Mouse (Mus musculus): Measurements from ENCODE around the gene Smurf1. TPM values are rescaled to one million over a fixed set of nuclear protein-coding genes. Genes with fewer than 3 reads are reported as not detected.

The Smurf1 gene
- total and polyA plus RNA-seq, 3 experiments = 1.3 to 4.1 (median 2.1) TPM

- no peaks in the 10 kb centered on the region for H3K36me3 ChIP-seq (replicated peaks)
- H3K4me1 ChIP-seq (ENCODE audit: insufficient read depth, low read depth, low read length) = no peaks in the 10 kb centered on the region
- DNase-seq (ENCODE audit: low spot score) (no peak), ATAC-seq (ENCODE audit: extremely low read depth, insufficient number of reproducible peaks, low FRiP score, poor library complexity, severe bottlenecking) (no peak)
- H3K4me3 ChIP-seq (ENCODE audit: low read depth, low read length) = no peak overlapping the region
- no peak for TF ChIP-seq GATA2 (IDR thresholded peaks at IDR 0.05; ENCODE audit: borderline replicate concordance, low read depth, low read length)
- no peak for TF ChIP-seq POLR2AphosphoS5 (IDR thresholded peaks at IDR 0.05; ENCODE audit: insufficient replicate concordance, low read depth, low read length)
- TF ChIP-seq GATA1 (IDR thresholded peaks at IDR 0.05; ENCODE audit: borderline replicate concordance, low read length) = no peak
- no peak for TF ChIP-seq CTCF (IDR thresholded peaks at IDR 0.05; ENCODE audit: low read depth, low read length)
- TF ChIP-seq TAL1 (conservative IDR thresholded peaks at IDR 0.05; ENCODE audit: low read depth, low read length) = no peak
- H3K9me3 ChIP-seq (replicated peaks) = no peaks in the 10 kb centered on the region
- H3K27me3 ChIP-seq (ENCODE audit: insufficient read depth, low read length) = peaks cover 4% of the 10 kb centered on the region; the same call in 1 of the 2 replicates
Measured at GRCm38 (mm10) chr5:144907591-144907990, 58.1 kb downstream of the Smurf1 start.

DNA sequence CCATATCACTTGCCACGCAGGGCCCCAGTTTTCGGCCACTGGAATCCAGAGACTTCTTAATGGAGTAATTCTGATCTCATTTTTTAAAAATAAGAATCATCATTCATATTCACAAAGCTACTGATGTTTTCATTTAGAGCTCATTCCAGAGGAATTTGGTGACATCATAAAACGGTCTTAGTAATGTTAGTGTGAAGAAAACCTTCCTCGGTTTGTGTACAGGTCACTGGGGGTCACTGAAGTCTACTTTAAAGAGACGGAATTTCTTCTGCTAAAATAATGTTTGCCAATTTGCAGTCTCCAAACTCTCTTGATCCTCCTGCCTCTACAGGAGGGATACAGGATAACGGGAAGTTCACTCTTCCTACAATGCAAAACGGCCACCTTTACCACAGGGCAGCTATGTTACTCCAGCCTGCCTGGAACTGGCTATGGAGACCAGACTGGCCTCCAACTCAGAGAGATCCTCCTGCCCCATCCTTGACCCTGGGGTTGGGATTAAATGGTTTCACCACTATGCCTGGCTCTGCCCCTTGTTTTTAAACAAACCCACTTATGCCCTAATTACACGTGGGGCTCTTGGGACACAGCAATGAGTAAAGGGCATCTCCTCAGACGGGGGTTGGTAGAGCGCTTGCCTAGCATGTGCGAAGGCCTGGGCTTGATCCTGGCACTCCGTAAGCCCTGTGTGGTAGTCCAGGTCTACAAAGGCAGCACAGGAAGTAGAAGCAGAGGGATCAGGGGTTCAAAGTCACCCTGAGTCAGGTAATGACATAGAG is 61.1 kb downstream of the Smurf1 start:
- ATAC-seq (ENCODE audit: extremely low read depth, insufficient number of reproducible peaks, low FRiP score, poor library complexity, severe bottlenecking) = no peak
- DNase-seq (ENCODE audit: low spot score) = no peak
- Histone ChIP-seq H3K4me3 (ENCODE audit: low read depth, low read length) (no peak overlapping the region), H3K36me3 (replicated peaks) (no peaks in the 10 kb centered on the region), H3K4me1 (ENCODE audit: insufficient read depth, low read depth, low read length) (no peaks in the 10 kb centered on the region), H3K9me3 (replicated peaks) (no peaks in the 10 kb centered on the region), H3K27me3 (ENCODE audit: insufficient read depth, low read length) (peaks cover 4% of the 10 kb centered on the region; the same call in 1 of the 2 replicates)
- TF ChIP-seq GATA2 (IDR thresholded peaks at IDR 0.05; ENCODE audit: borderline replicate concordance, low read depth, low read length) = no peak
- TF ChIP-seq TAL1 (conservative IDR thresholded peaks at IDR 0.05; ENCODE audit: low read depth, low read length) = no peak
- no peak for TF ChIP-seq POLR2AphosphoS5 (IDR thresholded peaks at IDR 0.05; ENCODE audit: insufficient replicate concordance, low read depth, low read length)
- no peak for TF ChIP-seq GATA1 (IDR thresholded peaks at IDR 0.05; ENCODE audit: borderline replicate concordance, low read length)
- TF ChIP-seq CTCF (IDR thresholded peaks at IDR 0.05; ENCODE audit: low read depth, low read length) = no peak

GRCm38 (mm10) chr5:144901791-144902190 is 63.9 kb downstream of the Smurf1 start:
- no peaks in the 10 kb centered on the region for H3K4me1 ChIP-seq (ENCODE audit: insufficient read depth, low read depth, low read length)
- no peak overlapping the region for H3K4me3 ChIP-seq (ENCODE audit: low read depth, low read length)
- TF ChIP-seq GATA1 (IDR thresholded peaks at IDR 0.05; ENCODE audit: borderline replicate concordance, low read length) = no peak
- TF ChIP-seq TAL1 (conservative IDR thresholded peaks at IDR 0.05; ENCODE audit: low read depth, low read length) = no peak
- no peak for TF ChIP-seq GATA2 (IDR thresholded peaks at IDR 0.05; ENCODE audit: borderline replicate concordance, low read depth, low read length)
- TF ChIP-seq POLR2AphosphoS5 (IDR thresholded peaks at IDR 0.05; ENCODE audit: insufficient replicate concordance, low read depth, low read length) = no peak
- TF ChIP-seq CTCF (IDR thresholded peaks at IDR 0.05; ENCODE audit: low read depth, low read length) = no peak
- H3K27me3 ChIP-seq (ENCODE audit: insufficient read depth, low read length) = peaks cover 4% of the 10 kb centered on the region; the same call in 1 of the 2 replicates
- no peak for DNase-seq (ENCODE audit: low spot score)
- no peaks in the 10 kb centered on the region for H3K9me3 ChIP-seq (replicated peaks)
- no peak for ATAC-seq (ENCODE audit: extremely low read depth, insufficient number of reproducible peaks, low FRiP score, poor library complexity, severe bottlenecking)
- no peaks in the 10 kb centered on the region for H3K36me3 ChIP-seq (replicated peaks)

DNA sequence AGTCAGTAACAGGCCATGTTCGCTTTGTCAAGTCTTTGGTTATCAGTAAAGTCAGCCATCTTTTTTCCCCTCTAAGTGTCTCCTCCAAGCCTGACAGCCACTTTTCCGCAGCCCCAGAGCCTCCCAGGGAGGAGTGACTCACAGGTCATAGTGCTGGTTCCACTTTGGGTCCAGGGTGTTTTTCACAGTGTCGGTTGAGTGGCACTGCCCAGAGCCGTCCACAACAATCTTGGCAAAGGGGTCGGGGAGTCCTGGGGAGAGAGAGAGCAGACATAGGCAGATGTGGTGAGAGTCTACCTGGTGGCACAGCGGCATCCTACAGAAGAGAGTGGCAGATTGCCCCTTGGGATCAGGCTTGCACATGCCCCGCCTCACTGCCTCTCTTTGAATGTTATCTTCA is 64.6 kb downstream of the Smurf1 start:
- no peaks in the 10 kb centered on the region for H3K4me1 ChIP-seq (ENCODE audit: insufficient read depth, low read depth, low read length)
- TF ChIP-seq CTCF (IDR thresholded peaks at IDR 0.05; ENCODE audit: low read depth, low read length) = no peak
- no peak for TF ChIP-seq GATA1 (IDR thresholded peaks at IDR 0.05; ENCODE audit: borderline replicate concordance, low read length)
- TF ChIP-seq GATA2 (IDR thresholded peaks at IDR 0.05; ENCODE audit: borderline replicate concordance, low read depth, low read length) = no peak
- TF ChIP-seq TAL1 (conservative IDR thresholded peaks at IDR 0.05; ENCODE audit: low read depth, low read length) = no peak
- no peak for TF ChIP-seq POLR2AphosphoS5 (IDR thresholded peaks at IDR 0.05; ENCODE audit: insufficient replicate concordance, low read depth, low read length)
- H3K4me3 ChIP-seq (ENCODE audit: low read depth, low read length) = no peak overlapping the region
- H3K27me3 ChIP-seq (ENCODE audit: insufficient read depth, low read length) = no peaks in the 10 kb centered on the region
- ATAC-seq (ENCODE audit: extremely low read depth, insufficient number of reproducible peaks, low FRiP score, poor library complexity, severe bottlenecking) (no peak), DNase-seq (ENCODE audit: low spot score) (no peak)
- H3K9me3 ChIP-seq (replicated peaks) = no peaks in the 10 kb centered on the region
- H3K36me3 ChIP-seq (replicated peaks) = no peaks in the 10 kb centered on the region

DNA sequence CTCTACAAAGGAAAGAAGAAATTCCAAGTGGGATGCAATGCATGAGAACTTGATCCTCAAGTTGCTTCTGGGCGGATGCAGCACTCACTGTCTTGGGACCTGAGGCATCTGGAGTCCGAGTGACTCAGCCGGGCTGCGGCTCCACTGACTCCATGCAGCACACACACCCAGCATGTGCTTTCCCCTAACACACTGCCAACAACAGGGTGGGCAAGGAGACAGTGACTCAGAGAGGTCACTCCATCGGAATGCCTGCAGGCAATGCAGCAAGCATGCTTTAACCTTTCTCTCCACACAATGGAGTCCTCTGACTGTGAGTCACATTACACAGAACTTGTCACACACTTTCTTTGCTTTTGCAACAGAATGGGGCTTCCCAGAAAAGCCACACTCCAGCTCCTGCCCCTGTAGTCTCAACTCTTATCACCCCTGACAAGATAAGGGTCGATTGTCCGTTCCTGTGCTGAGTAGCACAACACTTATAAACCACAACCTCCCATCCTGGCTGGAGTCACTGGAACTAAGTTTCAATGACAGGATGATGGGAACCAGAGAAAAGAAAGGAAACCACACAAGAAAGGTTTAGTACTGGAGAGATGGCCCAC is 67.1 kb downstream of the Smurf1 start:
- Histone ChIP-seq H3K36me3 (replicated peaks) (no peaks in the 10 kb centered on the region), H3K4me1 (ENCODE audit: insufficient read depth, low read depth, low read length) (no peaks in the 10 kb centered on the region), H3K4me3 (ENCODE audit: low read depth, low read length) (no peak overlapping the region), H3K9me3 (replicated peaks) (no peaks in the 10 kb centered on the region), H3K27me3 (ENCODE audit: insufficient read depth, low read length) (no peaks in the 10 kb centered on the region)
- TF ChIP-seq GATA1 (IDR thresholded peaks at IDR 0.05; ENCODE audit: borderline replicate concordance, low read length) (no peak), GATA2 (IDR thresholded peaks at IDR 0.05; ENCODE audit: borderline replicate concordance, low read depth, low read length) (no peak), POLR2AphosphoS5 (IDR thresholded peaks at IDR 0.05; ENCODE audit: insufficient replicate concordance, low read depth, low read length) (no peak), TAL1 (conservative IDR thresholded peaks at IDR 0.05; ENCODE audit: low read depth, low read length) (no peak), CTCF (IDR thresholded peaks at IDR 0.05; ENCODE audit: low read depth, low read length) (no peak)
- DNase-seq (ENCODE audit: low spot score) (no peak), ATAC-seq (ENCODE audit: extremely low read depth, insufficient number of reproducible peaks, low FRiP score, poor library complexity, severe bottlenecking) (no peak)

DNA sequence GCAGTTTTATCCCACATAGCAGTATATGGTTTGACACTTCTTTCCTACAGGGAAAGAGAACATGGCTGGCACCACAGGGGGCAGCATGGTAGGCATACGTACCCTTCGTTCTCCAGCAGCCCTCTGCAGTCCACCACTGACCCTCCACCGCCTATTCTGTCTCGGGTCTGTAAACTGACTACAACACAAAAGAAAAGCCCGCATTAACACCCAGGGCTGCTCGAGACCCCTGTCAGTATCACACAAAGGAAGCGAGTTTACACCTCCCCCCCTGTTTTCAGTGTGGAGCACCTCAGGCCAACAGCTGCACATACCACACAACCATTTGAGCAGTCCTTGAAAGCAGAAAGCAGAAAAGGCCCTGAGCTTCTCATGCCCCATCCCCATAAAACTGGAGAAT is 67.8 kb downstream of the Smurf1 start:
- DNase-seq (ENCODE audit: low spot score) (no peak), ATAC-seq (ENCODE audit: extremely low read depth, insufficient number of reproducible peaks, low FRiP score, poor library complexity, severe bottlenecking) (no peak)
- Histone ChIP-seq H3K4me3 (ENCODE audit: low read depth, low read length) (no peak overlapping the region), H3K4me1 (ENCODE audit: insufficient read depth, low read depth, low read length) (no peaks in the 10 kb centered on the region), H3K9me3 (replicated peaks) (no peaks in the 10 kb centered on the region), H3K36me3 (replicated peaks) (no peaks in the 10 kb centered on the region), H3K27me3 (ENCODE audit: insufficient read depth, low read length) (no peaks in the 10 kb centered on the region)
- TF ChIP-seq GATA1 (IDR thresholded peaks at IDR 0.05; ENCODE audit: borderline replicate concordance, low read length) = no peak
- TF ChIP-seq GATA2 (IDR thresholded peaks at IDR 0.05; ENCODE audit: borderline replicate concordance, low read depth, low read length) = no peak
- no peak for TF ChIP-seq POLR2AphosphoS5 (IDR thresholded peaks at IDR 0.05; ENCODE audit: insufficient replicate concordance, low read depth, low read length)
- TF ChIP-seq CTCF (IDR thresholded peaks at IDR 0.05; ENCODE audit: low read depth, low read length) = no peak
- TF ChIP-seq TAL1 (conservative IDR thresholded peaks at IDR 0.05; ENCODE audit: low read depth, low read length) = no peak

Measured in G1E (cell line).